Mouse (Mus musculus): Measurements from ENCODE around the gene Cdk11b.
A peak's percentile ranks its signal among the peaks of the same experiment; 100 is the strongest.

GRCm38 (mm10) chr4:155582279-155582905, 42.3 kb upstream of the Cdk11b start:
- no peak for TF ChIP-seq CTCF (IDR thresholded peaks at IDR 0.05; ENCODE audit: control insufficient read depth, insufficient read depth, insufficient read length)
- no peak for TF ChIP-seq FOSL1 (IDR thresholded peaks at IDR 0.05; ENCODE audit: insufficient read depth, low read length, poor library complexity, severe bottlenecking)
- TF ChIP-seq USF1 (IDR thresholded peaks at IDR 0.05; ENCODE audit: low read depth): no peak
- peak; percentile 99 for TF ChIP-seq MAX (IDR thresholded peaks at IDR 0.05)
- TF ChIP-seq CEBPB (IDR thresholded peaks at IDR 0.05; ENCODE audit: low read depth): peak; percentile 59
